Mouse (Mus musculus): ENCODE results near the gene Ust.

- TF ChIP-seq CTCF (IDR thresholded peaks at IDR 0.05; ENCODE audit: borderline replicate concordance, insufficient read depth, low read length): no peak
- no peak for TF ChIP-seq POLR2A (IDR thresholded peaks at IDR 0.05; ENCODE audit: low read depth, low read length)
These were observed 304.7 kb downstream of the Ust start for GRCm38 (mm10) chr10:8213906-8214421.
